Mouse (Mus musculus) cerebellum, postnatal 10 days (tissue): ENCODE results near the gene Cavin4.
A peak's percentile ranks its signal among the peaks of the same experiment; 100 is the strongest.

Experiments
- DNase-seq, 2 experiments: peaks; one replicate each; pipeline ENCODE4 v3.0.0; 2021; ENCODE audit warnings: mixed read lengths in 2 of 2

Gene Cavin4

DNA sequence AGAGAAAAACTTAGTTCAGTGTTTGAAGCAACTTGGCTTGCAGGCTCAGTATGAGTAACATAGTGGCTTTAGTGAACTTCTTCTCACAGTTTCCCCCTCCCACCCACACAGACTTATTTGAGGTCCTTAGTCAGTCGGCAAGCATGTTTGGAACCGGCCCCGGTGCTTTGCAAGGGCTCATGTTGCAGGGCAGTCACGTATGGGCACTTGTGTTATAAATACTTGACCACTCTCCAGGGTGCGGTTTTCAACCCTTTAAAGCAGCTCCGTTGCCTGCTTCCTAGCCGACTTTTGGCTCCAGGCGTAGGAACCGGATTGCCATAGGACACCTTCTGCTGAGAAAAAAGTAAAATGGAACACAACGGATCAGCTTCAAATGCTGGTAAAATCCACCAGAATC is at the start of gene Cavin4:
Gene Cavin4 (plus strand): TSS at position 244 of the 400 bp plus-strand sequence.
- no peak for DNase-seq

DNA sequence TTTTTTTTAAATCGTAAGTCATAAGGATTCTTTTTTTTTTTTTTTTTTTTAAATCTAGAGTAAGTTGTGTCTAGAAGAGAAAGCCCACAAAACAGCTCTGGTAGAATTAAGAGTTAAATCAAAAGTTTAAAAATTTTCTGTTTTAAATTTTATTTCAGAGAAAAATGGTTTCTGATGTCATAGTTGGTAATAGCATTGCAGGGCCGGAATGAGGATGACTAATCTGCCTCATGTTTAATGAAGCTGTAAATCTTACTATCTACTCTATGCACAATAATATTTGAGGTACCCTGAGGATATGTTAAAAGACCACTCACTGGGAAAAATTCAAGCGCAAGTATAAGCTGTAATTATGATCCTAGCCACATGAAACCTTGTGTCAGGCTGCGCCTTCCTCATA is 47.8 kb upstream of the Cavin4 start:
- no peak for DNase-seq

DNA sequence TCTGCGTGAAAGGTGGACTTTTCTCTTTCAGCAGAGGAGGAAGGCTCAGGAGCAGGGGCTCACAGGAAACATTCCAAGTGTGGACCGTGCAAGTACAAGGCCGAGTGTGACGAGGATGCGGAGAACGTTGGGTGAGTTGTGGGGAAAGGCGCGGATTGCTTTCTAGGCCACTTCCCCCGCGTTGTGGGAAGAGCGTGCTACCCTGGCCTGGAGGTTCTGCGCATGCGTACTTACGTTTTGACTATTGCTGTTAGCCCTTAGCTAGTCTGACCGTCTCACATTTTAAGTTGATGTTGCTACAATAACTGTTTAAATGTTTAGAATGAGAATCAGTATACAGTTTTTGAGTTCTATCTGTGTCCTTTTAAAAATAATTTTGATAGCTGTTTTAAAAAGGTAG is 46.1 kb upstream of the Cavin4 start:
- DNase-seq = no peak

DNA sequence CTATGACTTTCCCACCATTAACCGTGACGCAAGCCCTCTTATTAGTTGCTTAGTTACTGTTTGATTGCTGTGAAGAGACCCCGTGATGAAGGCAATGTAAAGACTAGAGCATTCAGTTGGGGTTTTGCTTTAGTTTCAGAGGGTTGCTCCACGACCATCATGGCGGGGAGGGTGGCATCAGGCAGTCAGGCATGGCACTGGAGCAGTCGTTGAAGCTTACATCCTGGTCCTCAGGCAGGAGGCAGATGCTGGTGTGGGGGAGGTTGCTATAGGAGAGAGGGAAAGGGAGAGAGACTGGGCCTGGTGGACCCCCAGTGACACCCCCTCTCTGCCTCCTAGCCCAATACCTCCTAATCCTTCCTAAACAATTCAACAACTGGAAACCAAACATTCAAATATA is 43.2 kb upstream of the Cavin4 start:
- no peak for DNase-seq

DNA sequence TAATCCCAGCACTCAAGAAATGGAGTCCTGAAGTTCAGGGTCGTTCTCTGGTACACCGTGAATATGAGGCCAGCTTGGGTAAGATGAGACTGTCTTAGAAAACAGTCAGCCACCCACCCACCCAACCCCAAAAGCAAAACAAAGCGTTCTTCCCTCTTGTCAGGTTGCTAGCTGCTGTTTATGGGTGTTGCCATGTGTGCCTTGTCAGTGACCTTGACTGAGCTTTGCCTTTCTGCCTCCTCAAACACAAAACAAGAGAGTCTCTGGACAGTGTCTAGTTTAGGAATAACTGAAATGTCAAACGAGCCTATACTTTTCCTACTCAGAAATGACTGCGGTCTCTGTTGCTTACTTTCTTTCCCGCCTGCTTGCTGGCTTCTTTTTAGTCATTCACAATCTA is 41.1 kb upstream of the Cavin4 start:
- no peak for DNase-seq

DNA sequence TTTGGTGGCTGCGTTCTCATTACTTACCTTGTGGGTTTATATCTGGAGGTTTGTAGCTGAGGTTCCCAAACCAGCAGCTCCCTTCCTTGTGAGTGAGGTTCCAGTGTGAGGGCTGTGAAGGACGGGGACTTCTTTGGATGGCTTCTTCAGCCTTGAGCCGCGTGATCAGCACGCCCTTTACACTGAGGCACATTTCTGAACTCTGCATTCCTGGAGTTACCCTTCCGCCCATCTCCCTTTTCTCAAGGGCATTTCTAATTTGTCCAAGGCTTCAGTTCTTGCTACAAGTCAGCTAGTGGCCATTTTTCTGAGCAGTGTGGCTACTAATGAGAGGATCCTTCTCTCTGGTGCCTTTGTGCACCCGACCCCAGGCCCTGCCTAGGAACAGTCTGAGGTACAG is 40.4 kb upstream of the Cavin4 start:
- no peak for DNase-seq

DNA sequence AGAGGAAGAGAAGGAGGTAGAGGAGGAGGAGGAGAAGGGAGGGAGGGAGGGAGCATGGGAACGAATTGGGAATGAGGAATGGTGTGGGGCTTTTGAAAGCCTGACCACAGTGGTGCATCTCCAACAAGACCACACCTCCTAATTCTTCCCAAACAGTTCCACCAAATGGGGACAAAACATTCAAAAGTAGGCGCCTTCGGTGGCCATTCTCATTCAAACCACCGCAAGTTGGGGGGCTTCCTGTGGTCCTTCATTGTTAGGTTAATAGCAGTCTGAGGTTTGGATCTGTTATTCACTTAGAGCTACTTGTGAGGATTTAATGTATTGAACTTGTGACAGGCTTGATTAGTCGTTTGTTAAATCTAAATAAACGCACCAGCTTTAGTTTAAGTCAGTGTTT is 38.4 kb upstream of the Cavin4 start:
- DNase-seq = no peak

DNA sequence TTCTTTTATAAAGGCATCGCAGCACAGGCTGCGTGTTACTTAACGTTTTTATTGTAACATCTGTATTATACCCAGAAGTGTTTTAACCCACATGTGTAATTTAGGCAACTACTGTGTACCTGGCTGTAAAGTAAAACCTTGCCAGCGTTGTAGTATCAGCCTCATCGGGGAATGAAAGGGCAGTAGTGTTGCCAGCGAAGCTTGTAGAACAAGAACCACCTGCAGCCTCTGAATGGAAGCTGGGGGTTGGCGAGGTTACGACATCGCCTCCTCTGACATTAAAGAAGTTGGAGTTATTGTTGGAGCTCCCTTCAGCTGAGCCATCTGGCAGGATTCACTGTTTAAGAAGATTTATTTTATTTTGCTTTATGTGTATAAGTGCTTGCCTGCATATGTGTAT is 37.5 kb upstream of the Cavin4 start:
- no peak for DNase-seq

DNA sequence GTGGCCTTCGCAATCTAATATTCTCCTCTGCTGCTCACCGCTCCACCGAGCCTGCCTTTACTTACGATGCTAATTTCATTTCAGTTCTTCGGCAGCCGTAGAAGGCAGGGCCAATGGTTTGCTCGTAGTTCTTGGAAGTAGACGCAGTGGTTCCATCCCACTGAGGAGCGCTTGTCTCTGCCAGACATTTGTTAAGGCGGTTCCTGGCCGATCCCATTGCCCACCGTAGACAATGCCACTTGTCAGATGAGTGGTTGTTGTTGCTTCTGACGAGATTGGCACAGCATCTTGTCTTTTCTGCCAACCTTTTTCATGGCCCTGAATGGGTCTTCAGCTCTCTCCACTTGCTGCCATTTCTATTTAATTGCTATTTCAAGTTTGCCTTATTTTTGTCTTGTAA is 33.9 kb upstream of the Cavin4 start:
- DNase-seq = peak; percentile 58 to 71

DNA sequence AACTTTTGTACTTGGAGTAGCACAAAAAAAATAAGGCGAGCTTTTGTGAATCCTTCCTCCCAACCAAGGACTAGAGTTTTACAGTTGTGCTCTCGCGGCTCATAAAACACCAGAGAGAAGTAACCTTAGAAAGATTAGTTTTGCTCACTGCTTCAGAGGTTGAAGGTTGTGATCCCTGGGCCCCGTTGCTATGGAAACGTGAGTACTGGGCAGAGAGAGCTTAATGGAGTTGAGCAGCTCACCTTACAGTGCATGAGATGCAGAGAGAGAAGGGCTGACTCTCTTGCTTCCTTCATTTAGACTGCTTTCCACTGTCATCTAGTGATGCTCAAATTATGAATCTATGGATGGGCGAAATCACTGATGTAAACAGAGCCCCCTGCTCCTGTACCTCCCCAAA is 29.8 kb upstream of the Cavin4 start:
- DNase-seq = no peak

DNA sequence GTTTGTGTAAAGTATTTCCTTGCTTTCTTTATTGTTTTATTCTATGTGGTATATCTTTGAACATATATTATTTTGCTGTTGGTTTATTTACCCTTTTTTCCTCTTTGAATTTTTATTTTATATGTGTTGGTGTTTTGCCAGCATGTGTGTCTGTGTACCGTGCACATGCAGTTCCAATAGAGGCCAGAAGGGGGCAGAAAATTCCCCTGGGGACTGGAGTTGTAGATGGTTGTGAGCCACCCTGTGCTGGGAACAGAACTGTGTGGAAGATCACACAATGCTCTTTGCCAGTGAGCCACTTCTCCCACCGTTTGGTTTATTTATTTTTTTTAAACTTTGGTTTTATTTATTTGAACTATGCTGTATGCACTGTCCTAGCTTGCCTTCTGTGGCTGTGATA is 29.3 kb upstream of the Cavin4 start:
- peak; percentile 34 to 50 for DNase-seq

DNA sequence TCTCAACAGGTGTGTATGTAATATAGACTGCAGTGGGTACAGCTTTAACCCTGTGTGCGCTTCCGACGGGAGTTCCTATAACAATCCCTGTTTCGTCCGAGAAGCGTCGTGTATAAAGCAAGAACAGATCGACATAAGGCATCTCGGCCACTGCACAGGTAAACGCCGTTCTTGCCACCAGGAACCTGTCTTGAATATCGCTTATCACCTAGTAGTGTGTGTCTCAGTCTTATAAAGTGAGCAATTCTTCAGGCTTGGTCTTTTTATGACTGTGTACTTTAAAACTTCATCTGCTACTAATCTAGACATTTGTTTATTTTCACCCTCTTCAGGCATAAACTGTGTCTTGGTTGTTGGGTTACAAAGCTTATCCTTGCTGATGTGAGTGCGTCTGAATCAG is 26.5 kb upstream of the Cavin4 start:
- no peak for DNase-seq

DNA sequence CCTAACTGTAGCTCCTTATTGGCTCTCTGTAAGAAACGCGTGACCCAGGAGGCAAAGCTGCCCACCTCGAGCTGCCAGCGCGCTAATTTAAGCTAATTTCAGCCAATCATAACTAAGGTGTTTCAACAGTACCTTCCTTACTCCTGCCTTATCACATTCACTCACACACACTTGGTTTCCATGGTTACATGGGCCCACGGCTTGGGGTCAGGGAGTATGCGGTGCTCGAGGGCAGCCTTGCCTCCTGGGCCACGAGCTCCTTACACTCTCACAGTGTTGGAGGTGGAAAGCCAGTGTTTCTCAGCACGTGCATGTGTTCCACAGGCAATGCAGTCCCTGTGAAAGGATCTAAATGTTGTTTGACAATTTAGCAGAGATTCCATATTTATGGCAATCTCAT is 25.2 kb upstream of the Cavin4 start:
- no peak for DNase-seq

DNA sequence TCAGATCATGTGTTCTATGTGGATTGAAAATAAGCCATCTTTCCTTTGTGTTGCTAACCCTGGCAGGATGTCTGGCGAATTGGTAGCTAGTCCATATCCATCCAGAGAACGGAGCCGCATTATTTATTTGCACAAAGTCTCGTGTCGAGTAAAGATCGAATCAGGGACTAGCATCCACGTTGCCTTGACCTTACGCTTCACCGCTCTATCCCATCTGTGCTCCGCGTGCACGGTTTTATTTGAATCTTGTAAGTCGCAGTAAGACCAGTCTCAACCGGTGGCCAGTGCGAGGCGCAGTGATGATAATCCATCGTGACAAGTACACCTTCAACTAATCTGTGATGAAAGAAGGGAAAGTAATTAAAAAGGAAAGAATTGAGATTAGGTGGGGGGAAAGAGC is 23.8 kb upstream of the Cavin4 start:
- DNase-seq = peak; percentile 21 to 30

DNA sequence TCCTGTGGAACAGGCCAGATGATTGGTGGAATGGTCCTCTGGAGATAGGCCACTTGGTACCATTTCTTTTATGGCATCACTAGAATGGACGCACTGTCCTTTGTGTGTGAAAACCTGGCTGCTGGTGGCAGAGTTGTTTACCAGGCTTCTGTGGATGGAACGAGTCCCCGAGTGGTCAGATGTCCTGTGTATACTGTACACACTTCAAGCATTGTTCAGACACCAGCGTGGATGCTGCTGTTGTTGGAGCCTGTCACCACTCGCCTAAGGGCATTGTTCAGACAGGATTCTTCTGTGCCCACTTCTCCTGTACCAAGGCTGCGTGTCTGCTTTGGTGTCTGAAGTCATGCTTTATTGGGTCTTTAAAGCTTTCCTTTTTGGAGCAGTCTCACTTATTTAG is 19.5 kb upstream of the Cavin4 start:
- DNase-seq = no peak

DNA sequence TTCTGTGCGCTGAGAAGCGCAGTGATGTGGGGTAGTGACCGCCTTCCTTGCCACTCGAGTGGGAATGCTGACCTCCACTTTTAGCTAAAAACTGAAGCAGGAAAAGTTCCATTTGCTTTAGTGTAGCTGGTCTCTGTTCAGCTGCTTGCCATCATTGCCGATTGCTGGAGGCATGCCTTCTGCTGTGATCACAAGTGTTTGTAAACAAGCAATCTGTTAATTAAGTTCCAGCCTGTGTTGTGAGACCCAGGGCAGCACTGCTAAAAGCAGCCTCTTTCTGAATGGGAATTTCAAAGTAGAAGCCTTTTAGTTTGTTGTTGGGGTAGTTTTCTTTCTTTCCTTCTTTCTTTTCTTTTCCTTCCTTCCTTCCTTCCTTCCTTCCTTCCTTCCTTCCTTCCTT is 17.2 kb upstream of the Cavin4 start:
- no peak for DNase-seq

DNA sequence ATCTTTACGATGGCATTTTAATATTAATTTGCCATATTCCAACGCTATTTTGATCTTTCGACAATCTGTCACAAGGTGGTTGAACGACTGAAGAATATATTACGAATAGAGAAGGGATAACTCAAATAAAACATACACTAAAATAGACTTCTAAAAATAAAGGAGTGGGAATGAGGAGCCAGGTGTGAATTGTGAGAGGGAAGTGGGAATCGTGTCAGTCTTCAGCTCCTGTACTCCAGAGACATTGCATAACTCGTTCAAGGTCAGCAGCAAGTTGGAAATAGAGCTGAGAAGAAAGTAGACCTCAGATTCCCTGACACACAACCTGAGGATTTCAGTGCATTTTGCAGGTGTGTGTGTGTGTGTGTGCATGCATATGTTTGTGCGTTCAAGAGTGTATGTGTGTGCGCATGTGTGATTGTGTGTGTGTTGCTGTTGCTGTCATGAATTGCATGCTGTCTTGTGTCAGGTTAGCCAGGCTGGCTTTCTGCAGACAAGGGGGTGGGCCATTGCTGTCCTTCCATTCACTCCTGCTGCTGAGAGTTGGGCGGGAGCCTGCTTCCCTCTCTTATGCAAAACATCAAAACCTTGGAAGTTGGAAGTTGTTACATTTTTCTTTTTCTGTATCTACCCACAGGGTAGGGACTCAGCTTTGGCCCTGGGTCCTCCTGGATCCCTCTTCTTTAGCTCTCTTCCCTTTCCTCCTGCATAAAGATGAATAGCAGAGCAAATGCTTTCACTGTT is 12.5 kb upstream of the Cavin4 start:
- no peak for DNase-seq

DNA sequence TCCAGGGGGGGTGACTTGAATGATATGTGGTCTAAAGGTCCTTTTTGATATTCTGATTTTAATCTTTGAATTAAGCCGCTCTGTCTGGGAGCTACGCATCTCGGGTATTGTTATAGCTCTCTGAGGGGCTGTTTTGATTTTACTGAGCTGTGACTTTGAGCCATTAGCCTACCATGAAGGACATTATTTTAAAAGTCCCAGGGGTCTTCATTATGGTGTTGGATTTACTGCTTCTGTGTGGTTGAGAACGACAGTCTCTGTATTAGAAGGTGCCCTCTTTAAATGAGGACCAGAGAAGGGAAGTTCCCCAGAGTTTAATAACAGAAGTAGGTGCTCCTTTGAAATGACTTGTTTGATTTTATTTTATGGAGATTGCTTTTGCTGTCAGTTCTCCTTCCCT is 9.2 kb upstream of the Cavin4 start:
- no peak for DNase-seq

DNA sequence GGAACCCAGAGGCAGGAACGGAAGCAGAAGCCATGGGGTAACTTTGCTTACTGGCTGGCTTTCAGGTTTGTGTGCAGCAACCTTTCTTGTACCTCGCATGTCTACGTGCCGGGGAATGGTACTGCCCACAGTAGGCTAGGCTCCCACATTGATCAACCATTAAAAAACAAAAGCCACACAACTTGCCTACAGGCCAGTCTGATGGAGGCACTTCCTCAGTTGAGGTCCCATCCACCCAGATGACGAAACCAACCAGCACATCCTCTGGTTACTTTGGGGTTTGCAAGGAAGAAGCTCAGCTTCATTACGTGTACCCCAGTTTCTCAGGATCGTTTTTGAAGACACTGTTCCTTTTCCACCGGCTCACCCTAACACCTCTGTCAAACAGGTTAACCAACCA is 6.8 kb upstream of the Cavin4 start:
- no peak for DNase-seq

DNA sequence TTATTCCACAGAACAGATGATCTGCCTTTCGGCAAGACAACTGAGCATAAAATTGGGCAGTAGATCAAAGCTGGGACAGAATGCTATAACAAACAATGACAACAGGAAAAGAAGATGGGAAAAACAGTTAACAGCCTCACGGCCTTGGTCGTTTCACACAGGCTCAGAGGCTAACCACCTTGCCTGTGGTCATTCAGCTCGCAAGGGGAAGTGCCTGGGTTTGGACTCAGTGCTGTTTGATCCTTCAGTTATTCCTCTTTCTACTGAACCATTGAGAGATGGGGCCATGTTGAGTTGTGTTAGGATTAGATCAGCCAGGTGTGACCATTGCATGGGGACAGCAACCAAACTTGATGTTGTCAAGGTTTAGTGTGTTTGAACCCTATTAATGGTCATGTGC is 3.2 kb upstream of the Cavin4 start:
- no peak for DNase-seq

DNA sequence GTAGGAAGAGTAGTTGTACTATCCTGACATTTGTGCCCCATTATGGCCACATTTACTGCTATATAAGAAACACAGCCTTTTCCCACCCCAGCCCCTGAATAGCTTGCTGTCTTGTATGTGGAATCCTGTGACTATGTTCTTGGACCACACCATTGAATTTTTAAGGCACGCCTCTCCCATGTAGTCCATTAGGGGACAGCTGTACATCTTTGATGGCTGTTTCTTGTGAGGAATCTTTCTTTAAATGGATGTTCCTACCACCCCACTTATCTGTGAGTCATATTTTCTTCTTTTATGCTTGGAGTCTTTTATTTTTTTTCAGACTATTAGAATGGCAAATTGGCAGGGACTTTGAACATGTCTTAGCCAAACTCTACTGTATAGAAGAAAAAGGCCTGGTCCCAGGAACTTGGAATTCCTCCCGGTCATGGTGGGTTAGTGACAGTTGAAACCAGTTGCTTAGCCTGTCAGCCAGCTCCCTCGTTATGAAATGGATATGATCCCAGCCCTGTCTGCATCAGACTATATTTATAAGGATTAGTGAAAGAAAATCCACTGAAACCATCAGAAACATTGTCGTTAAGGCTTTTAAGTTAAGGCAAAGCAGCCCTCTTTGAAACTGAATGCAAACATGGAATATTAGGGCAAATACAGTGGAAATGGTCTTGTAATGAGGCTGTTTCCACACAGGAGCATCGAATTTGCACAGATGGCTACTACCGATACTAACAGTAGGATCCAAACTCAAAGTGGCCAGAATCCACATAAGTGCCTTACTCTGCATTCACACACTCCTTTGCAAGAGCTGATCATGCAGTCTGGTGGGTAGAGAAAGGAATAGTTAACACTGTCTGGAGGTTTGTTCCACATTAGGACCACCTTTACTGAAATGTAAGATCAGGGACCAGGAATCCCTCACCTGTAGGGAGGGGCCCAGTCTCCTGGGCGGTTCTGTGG is 2.4 kb upstream of the Cavin4 start:
- peak; percentile 88 to 91 for DNase-seq

DNA sequence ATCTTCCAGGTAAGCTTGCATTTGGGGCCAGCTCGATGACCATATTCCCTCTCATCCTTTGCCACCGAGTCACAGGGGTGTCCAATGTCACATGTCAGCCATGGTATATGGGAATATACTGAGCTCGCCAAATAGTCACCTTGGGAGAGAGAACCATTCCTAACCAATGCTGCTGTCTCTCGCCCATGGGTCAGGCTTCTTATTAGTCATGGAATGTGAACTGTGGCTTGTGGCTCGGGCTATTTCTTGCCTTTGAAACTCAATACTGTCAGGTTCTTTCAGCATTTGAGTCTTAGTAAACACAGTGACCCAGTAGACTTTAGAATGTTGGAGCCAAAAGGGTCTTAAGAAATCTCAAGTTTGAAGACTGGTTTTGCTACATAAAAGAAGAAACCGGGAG is 707 bp downstream of the Cavin4 start:
- DNase-seq = no peak

DNA sequence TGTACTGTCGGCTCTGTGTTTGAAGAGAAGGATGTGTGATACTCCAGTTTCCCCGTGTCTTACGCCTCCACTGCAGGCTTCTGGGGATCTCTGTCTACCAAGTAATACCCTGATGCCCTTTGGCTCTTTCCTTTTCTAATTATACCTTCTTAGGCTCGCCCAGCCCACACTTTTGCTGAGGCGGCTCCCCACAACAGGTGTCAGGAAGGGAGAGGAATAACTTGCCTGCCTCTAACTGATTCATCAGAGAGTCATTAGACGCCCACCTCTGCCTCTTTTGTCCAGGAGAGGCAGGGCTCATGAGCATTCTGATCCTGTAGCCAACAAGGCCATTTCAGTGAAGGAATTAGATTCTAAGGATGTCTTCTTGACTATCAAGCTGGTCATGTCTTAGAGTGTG is 4.0 kb downstream of the Cavin4 start:
- DNase-seq = no peak

DNA sequence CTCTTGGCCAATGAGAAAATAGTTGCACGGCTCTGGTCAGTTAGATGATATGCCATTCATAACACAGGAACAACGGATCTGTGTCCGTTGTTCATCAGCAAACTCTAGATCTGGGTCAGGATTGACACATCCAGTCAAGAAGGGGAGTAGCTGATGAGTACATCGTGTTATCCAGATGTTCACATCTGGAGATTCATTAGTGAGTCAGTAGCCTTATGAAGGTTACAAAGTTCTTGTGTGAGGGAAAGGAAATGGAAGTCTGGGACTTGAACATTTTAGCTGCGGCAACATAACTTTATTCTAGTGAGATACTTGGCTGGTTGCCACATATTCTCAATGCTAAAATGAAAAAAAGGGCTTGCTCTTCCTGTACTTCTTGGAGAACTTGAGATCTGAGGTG is 9.6 kb downstream of the Cavin4 start:
- no peak for DNase-seq
